Mouse (Mus musculus): ENCODE results near the gene Dnajc11. TPM values are rescaled to one million over a fixed set of nuclear protein-coding genes. Genes with fewer than 3 reads are reported as not detected.
A peak's percentile ranks its signal among the peaks of the same experiment; 100 is the strongest.

Dnajc11 gene
- total RNA-seq, 1 experiment from 2014 or later = 112 TPM

DNA sequence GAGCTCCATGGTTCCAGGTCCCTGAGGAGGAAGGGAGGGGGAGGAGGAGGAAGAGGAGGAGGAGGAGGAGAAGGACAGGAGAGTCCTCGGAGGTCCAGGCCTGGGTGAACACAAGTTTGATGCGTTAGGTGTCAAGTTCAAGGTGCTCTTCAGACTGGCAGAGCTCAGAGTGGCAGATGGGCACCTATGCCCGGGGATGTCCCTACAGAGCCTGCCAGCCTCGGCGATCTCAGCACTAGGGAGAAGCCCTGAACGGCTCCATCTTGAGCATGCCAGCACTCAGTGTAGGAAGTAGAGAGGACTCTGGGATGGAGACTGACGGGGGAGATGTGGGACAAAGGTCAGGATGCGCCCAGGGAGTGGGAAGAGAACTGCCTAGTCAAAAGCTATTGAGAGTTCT, 53.2 kb downstream of the Dnajc11 start:
- no peak for DNase-seq

DNA sequence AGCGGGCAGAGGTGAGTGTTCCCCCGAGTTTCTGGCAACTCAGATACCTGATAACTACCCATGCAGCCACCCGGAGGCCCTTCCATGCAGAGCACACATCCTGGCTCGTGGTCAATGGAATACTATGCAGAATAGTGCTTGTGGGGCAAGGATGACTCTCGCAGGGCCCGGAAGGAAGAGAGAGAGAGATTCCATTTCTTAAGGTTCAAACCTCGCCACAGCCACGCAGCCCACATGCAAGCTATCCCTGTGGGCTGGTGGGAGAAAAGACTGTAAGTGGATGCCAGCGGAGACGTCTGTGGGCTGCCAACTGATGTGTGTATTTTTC, 54.5 kb downstream of the Dnajc11 start:
- DNase-seq = no peak

DNA sequence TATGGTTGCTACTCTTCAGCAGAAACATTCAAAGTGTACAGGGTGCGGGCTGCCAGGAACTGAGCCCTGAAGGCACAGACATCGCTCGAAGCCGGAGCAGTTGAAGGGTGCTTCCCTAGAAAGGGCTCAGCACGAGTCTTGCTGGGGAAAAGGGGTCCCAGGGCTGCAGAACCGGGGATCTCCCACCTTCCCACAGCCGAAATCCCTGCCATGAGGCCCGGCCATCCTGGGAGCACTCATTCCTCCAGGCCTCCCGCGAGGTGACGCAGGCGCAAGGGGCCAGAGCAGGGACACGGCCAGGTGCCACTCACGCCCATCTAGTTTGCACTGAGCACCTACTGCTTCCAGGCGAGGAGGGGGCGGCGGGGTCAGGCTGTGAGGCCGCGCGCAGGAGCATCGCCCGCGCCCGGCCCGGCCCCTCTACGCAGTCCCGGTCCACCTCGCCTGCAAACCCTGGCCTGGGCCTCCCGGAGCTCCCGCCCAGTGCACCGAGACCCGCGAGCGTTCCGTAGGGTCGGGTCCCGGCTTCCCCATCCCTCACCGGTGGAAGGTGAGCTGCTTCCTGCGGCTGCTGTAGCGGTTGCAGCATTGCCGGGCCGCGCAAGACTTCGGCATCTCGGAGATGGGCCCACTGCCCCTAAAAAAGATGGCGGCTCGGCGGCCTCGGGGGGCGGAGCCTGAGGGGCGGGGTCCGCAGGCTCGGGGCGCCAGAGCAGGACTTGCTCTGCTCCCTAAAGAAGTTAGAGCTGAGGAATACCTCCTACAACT, 55.0 kb downstream of the Dnajc11 start, which contains the start of gene Thap3:
TSS of gene Thap3 (minus strand) at position 656 of the 768 bp plus-strand sequence.
- peak; percentile 87 for DNase-seq

DNA sequence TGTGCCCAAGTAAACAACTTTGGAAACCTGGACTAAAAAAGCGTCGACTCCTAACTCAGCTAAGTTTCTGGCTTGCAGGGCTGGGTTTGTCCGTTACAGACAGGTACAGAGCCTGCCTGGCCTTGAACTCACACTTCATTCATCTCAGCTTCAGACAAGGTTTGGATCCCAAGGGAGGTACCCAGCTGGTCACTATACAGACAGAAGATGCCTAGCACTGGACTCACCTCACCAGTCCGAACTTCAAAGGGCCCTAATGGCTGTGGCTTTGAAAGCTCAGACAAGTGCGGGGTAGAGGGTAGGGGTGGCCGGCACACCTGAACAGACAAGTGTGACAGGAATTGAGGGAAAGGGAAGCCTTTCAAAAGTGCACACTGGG, 55.6 kb downstream of the Dnajc11 start:
- no peak for DNase-seq

DNA sequence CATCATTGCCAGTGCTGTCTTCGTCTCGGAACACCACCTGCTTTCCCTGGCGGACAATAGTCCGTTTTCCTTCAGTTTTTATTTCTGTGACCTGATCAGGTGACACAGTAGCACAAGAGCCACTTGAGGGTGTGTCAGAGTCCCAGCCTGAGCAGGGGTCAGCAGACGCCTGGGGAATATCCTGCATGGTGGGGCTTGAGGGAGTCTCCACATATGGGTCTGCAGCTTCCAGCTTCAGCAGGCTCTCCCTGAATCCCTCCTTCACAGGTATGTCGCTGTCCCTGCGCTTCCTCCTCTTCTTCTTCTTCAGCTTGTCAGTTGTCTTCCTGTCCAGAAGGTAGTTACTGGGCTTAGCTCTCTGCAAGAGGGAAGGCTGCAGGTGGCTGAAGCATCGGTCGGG, 58.6 kb downstream of the Dnajc11 start:
- no peak for DNase-seq

DNA sequence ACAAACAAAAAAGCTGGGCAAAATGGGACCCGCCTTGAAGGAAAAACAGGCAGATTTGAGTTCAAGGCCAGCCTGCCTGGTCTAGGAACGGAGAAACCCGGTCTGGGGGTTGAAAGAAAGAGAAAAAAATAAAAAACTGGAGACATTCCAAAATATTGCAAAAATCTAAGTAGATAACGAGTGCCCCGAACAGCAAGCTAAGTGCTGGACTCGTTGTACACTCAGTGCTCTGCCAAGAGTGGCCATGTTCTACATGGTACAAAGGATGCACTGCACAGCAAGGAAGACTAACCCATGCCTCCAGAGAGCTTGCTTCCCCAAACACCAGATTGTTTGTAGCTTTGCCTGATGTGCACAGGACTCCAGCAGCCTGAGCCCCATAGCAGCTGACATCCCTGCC, 59.5 kb downstream of the Dnajc11 start:
- no peak for DNase-seq

DNA sequence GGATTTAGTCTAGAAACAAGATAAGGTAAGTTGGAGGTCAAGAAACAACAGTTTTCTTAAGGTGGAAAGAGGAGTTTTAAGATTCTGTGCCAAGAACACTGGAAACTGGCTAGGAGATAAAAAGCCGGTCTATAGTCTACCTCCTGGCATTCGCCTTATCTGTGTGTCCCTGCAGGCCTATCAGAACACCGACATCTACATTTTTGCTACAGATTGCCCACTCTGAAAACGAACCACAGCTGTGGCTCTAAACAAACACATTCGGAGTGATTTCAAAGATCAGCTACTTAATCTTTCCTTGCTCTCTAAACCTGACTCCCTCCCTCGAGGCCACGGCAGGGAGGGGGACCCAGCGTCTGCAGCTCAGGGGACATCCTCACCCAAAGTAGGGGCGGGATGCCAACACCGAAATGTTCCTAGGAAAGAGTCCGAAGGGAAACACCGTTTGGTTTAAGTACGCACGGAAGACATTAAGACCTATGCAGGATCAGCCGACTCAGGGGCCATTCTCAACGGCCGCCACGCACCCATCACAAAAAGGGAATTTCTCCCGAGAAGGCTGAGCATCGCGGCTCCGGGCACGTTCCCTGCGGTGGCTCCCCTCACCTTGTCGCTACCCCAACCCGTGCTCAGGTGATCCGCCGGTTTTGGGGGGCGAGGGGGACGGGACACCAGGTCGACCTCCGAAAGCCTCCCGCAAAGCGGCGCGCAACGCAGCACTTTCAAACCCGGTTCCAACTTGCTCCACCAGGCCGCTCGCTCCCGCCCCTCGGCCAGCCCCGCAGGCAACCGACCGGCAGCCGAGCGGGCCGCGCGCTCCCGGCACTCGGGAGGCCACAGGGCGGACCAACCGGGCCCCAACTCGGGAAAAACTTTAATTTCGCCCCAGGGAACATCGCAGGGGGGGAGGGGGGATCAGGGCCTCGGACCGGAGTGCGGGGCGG, 61.0 kb downstream of the Dnajc11 start:
- peak; percentile 58 for DNase-seq

DNA sequence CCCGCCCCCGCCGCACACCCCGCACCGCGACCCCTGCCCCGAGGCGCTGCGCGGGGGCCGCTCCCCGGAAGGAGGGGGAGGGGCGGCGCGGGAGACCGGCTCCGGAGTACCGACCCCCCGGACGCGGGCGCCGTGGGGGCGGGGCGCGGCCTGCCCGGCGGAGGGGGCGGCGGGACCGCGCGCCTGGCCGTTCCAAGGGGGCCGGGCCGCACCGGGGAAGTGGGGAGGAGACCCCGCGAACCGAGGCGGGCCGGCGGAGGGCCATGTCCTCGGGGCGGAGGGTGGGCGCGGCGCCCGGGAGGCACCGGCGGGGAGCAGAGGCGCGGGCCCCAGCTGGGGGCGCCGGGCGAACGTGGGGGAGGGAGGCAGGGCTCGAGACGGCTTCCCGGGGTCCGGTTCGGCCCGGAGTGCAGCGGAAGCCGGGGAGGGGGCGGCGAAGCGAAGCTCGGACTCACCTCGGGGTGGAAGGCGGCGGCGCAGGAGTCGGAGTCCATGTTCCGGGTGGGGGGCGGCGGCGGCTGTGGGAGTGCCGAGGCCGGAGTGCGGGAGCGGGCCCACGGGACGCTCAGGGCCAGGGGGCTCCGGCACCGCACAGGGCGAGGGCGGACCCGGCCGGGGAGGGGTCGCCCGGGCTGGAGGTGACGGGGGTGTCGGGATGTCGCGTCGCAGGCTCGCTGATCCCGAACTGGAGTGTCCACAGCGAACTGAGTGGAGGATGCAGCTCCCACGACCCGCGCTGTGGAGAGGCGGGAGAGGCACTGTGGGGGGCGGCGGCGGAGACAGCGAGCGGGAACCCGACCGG, 62.1 kb downstream of the Dnajc11 start:
- DNase-seq = peak; percentile 39

DNA sequence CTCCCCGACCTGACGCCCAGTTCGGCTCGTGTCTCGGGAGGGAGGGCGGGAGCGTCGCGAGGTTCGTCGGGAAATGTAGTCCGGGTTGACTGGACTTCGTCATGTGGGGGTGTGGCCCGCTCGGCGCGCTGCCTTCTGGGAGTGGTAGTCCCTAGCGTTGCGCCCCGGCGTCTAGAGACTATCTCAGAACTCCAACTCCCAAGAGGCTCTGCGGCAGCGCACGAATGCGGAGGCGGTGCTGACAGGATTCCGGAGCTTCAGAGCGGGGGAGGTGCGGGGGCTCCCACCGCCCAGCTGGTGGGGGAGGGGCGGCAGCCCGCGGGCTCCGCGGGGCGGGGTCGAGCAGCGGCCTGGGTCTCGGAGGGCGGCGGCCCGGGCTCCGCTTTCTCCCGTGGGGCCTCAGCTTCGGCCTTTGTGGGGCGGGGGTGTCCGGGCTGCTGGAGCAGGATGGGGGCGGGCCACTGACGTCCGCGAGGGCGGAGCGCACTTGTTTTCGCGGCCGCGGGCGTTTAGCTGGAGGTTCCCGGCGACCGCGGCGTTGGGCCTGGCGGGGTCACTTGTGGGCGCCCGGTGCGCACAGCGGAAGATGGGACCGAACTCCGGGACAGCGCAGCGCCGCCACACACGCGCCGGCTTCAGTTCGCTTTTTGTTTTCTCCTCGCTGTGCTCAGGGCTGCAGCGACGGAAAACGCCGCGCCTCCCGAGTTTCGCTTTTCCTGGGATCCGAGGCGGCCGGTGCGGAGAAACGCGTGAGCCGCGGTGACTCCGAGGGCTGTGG, 62.9 kb downstream of the Dnajc11 start, which contains the start of gene Phf13:
TSS of gene Phf13 (minus strand) at position 86 of the 778 bp plus-strand sequence.
- peak; percentile 98 for DNase-seq

DNA sequence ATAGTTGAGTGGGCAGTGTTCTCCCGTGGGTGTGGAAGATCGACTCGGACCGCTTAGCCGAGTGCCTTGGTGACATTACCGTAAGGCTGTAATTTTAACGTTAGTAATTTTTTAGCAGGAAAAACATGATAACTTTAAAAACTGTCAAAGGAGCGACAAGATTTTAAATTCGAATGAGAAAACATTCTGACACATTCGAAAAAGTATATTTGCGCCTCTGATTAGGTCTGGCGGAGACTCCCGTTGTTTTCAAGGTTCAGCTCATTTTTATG, 63.4 kb downstream of the Dnajc11 start:
- no peak for DNase-seq

DNA sequence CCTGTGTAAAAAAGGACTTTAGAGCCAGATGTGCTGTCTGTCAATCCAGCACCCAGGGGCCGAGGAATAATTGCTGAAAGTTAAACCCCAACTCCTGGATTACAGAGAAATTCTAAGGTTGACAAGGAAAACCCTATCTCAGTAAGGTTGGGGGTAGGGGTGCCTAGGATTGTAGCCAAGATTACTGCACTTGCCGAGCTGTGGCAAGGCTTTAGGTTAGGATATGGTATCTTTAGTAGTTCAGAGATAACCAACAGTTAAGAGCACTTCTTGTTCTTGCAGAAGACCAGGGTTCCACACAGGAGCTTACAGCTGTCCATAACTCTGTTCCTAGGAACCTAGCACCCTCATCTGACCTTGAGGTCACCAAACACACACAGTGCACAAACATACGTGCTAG, 64.2 kb downstream of the Dnajc11 start:
- DNase-seq = no peak

DNA sequence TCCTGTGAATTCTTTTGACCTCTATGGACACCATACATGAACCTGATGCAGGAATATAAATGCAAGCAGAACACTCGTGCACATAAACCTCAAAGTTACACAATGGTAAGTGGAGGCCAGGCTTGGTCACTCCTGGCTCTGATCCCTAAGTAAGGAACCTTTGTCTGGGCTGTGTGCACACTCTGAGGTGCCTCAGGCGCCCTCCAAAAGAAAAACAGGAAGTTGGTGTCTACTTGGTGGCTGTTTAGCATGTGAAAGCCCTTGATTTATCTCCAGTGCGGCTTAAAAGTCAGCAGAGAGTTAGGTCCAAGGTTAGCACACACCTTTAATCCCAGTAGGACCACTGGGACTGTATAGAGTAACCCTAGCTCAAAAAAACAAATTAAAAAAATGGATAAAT, 66.0 kb downstream of the Dnajc11 start:
- no peak for DNase-seq

DNA sequence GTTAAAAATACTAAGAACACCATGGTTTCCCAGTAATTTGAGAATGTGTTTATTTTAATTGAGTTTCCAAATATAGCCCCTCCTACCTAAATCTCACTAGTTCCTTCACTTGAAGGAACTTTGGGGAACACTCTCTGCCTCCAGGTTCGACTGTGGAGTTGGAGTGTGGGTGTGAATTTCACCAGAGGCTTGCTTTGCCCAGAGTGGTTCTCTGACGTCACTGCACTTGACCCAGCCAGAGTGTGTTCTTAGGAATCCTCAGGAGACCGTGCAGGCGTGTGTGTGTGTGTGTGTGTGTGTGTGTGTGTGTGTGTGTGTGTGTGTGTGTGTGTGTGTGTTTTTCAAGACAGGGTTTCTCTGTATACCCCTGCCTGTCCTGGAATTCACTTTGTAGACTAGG, 67.4 kb downstream of the Dnajc11 start:
- no peak for DNase-seq

DNA sequence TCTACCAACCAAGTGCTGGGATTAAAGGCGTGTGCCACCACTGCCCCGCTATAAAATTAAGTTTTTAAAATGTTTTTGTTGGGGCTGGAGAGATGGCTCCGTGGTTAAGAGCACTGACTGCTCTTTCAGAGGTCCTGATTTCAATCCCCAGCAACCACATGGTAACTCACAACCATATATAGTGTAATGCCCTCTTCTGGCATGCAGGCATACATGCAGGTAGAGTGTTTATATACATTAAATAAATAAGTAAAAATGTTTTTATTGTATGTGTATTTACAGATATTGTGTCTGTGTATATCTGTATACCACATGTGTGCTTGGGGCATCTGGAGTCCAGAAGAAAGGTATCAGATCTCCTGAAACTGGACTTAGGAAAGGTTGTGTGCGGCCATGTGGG, 67.8 kb downstream of the Dnajc11 start:
- no peak for DNase-seq

DNA sequence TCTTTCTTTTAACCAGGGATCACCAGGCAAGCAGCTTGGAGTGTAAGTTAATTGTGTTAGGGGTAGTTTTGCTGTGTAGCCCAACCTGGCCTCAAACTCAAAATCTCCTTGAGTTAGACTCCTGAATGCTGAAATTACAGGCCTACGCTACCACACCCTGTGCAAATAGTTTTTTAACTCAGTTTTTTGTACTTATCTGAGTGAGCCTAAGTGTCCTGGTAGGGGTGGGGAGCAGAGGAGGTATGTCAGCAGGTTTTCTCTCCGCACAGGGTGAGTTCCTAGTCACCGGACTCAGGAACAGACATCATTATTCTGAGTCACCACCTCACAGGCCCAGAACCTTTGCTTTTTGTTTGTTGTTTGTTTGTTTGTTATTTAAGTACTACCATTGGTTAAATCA, 68.6 kb downstream of the Dnajc11 start:
- no peak for DNase-seq

DNA sequence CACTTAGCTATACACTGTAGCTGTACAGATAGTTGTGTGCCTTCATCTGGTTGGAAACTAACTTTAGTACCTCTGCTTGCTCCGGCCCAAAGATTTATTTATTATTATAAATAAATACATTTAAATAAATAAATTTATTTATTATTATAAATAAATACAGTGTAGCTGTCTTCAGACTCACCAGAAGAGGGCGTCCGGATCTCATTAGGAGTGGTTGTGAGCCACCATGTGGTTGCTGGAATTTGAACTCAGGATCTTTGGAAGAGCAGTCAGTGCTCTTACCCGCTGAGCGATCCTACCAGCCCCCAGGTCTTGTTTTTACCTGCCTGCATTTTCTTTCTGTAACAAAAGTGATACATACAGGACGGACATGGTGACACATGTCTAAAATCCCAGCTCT, 72.6 kb downstream of the Dnajc11 start:
- no peak for DNase-seq

DNA sequence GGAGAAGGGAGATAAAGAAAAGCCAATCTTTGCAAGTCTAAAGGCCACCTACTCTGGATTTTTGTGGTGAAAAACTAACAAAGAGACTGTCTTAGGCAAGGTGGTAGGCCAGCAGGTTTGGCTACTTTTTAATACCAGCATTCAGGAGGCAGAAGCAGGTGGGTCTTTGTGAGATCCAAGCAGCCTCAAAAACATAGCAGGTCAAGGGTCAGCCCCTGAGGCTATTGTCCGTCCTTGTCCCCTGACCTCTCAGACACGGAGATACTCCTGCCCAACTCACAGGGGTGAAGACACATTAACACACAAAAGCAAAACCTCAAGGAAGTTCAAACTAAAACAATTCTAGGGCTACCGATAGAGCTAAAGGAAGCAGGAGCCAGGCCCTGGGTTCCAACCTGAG, 73.3 kb downstream of the Dnajc11 start:
- DNase-seq = no peak

DNA sequence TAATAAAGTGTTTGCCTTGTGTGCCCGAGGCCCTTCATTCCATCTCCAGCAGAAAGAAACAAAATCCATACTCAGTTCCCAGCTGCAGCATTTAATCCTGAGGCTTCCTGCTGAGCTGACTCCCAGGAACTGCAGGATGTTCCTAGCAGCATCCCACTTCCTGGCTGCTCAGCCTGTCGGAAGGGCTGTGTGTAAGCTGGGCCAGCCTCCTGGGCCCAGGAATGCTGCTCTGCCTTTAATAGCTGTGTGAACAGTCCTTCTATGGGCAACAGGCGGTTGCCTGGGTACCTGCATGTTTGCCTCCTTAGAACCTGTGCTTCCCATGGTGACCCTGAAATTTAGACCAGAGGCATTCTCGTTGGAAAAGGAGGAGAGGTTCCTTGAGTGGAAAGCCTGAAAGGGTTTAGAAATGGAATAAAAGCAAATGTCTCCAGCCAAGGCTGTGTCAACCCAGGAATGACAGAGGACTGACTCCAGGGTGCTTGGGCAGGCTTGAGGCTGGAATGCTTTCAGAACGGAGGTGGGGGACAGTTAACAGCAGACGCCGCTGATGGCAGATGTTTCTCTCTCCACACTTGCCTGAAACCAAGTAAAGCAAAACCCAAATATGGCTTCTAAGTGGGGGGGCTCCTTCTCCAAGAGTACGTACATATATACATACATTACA, 74.1 kb downstream of the Dnajc11 start:
- DNase-seq = no peak

DNA sequence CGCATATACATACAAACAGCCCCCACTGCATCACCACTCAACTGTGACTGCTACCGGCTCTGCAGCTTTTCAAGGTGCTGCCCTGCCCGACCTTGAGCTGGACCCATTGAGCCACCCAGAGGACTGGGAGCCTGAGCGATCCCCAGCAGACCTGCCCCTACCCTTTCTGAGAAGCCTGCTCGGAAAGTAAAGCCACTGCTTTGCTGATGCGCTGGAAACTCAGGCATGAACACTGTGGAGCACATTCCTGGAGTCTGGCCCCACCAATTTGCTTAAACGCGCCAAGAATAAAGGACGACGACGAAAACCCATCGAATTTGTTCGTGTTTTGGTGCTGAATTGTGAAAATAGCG, 74.6 kb downstream of the Dnajc11 start:
- DNase-seq = no peak

DNA sequence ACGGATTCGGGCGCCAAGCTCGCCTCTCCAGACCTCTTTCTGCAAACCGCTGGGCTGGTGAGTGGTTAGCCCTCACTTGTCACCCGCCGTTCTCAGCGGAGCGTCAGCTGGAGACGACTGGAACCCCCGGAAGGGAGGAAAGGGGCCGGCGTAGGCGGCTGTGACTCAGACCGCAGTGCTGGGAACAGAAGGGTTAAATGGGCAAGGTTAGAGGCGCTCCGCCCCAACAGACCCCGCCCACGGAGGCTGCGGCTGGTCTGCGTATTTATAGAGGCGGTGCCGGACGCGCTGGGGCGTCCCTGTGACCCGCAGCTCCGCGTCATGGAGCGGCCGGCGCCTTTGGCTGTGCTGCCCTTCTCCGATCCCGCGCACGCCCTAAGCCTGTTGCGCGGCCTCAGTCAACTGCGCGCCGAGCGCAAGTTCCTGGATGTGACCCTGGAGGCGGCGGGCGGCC, 75.2 kb downstream of the Dnajc11 start, which contains the start of gene Klhl21:
TSS of gene Klhl21 (plus strand) at position 182 of the 454 bp plus-strand sequence.
- DNase-seq = peak; percentile 95
